Mouse (Mus musculus) kidney, adult 2 months (tissue): ENCODE measurements around the gene Rbpjl.

Experiments
- CTCF ChIP-seq: fragments of 200-500 bp; conservative IDR thresholded peaks from 2 replicates; pipeline ENCODE4 v1.5.1; 2011; ENCODE audit warnings: low read depth, mild to moderate bottlenecking, control low read depth, low read length, moderate library complexity, mixed read lengths; ENCODE audit not compliant: insufficient read depth, insufficient read length
- POLR2A ChIP-seq: fragments of 200-500 bp; IDR thresholded peaks from one replicate; pipeline ENCODE4 v1.6.1; 2011; ENCODE audit warnings: low read depth, low read length, control low read depth

GRCm38 (mm10) chr2:164426952-164427351 is 24.0 kb downstream of the Rbpjl start:
- TF ChIP-seq CTCF (no peak), POLR2A (no peak)
